Mouse (Mus musculus) testis, adult 2 months (tissue): ENCODE measurements around the gene Lrrc3. TPM values are rescaled to one million over a fixed set of nuclear protein-coding genes. Genes with fewer than 3 reads are reported as not detected.

Experiments
- H3K27ac ChIP-seq: fragments of 200-500 bp; 2 replicates; pipeline ENCODE4 v1.5.1; 2012; ENCODE audit warnings: low read depth, low read length; ENCODE audit not compliant: control insufficient read depth, insufficient read depth
- H3K27me3 ChIP-seq: fragments of 200-500 bp; 2 replicates; pipeline ENCODE4 v1.6.1; 2012; ENCODE audit warnings: mild to moderate bottlenecking, low read length, moderate library complexity; ENCODE audit not compliant: control insufficient read depth, insufficient read depth
- H3K36me3 ChIP-seq: fragments of 200-500 bp; 2 replicates; pipeline ENCODE4 v1.6.1; 2012; ENCODE audit warnings: mild to moderate bottlenecking, low read length; ENCODE audit not compliant: control insufficient read depth, insufficient read depth
- H3K4me1 ChIP-seq: fragments of 200-500 bp; 2 replicates; pipeline ENCODE4 v1.6.1; 2012; ENCODE audit warnings: low read length; ENCODE audit not compliant: control insufficient read depth, insufficient read depth
- H3K4me3 ChIP-seq: fragments of 200-500 bp; 2 replicates; pipeline ENCODE4 v1.5.1; 2012; ENCODE audit warnings: low read depth, mild to moderate bottlenecking, low read length, moderate library complexity, mixed read lengths; ENCODE audit not compliant: control insufficient read depth
- CTCF ChIP-seq: fragments of 200-500 bp; IDR thresholded peaks from 2 replicates; pipeline ENCODE4 v1.5.1; 2012; ENCODE audit warnings: low read depth, mild to moderate bottlenecking, inconsistent platforms, low read length, moderate library complexity; ENCODE audit not compliant: control insufficient read depth, insufficient read depth, insufficient replicate concordance
- POLR2A ChIP-seq: fragments of 200-500 bp; IDR thresholded peaks from 2 replicates; pipeline ENCODE4 v1.6.1; 2012; ENCODE audit warnings: low read depth, mild to moderate bottlenecking, inconsistent platforms, low read length, moderate library complexity; ENCODE audit not compliant: control insufficient read depth
- polyA plus RNA-seq: library from polyadenylated mRNA; depleted of rRNA; stranded (reverse); fragments of >200 nt; gene quantifications from 2 replicates; pipeline ENCODE4 v1.2.3, GENCODE M21; 2012

Gene Lrrc3
- polyA plus RNA-seq, 1 experiment, result 0.57 TPM

- H3K4me1 ChIP-seq, result peaks cover 11% of the 10 kb centered on the region
- no peak overlapping the region for H3K27ac ChIP-seq
- TF ChIP-seq POLR2A, result no peak
- no peak for TF ChIP-seq CTCF
- no peaks in the 10 kb centered on the region for H3K36me3 ChIP-seq
- H3K27me3 ChIP-seq, result no peaks in the 10 kb centered on the region
- no peak overlapping the region for H3K4me3 ChIP-seq
Measured at GRCm38 (mm10) chr10:77900126-77900525, 2.2 kb downstream of the Lrrc3 start.

GRCm38 (mm10) chr10:77895562-77895961 is 6.8 kb downstream of the Lrrc3 start:
- H3K36me3 ChIP-seq, result no peaks in the 10 kb centered on the region
- peak overlapping the region; percentile 77 for H3K4me3 ChIP-seq
- no peaks in the 10 kb centered on the region for H3K27me3 ChIP-seq
- H3K27ac ChIP-seq, result no peak overlapping the region
- TF ChIP-seq CTCF (no peak), POLR2A (no peak)
- no peaks in the 10 kb centered on the region for H3K4me1 ChIP-seq

- no peaks in the 10 kb centered on the region for H3K27me3 ChIP-seq
- no peak for TF ChIP-seq CTCF
Measured at GRCm38 (mm10) chr10:77890987-77891565, 11.3 kb downstream of the Lrrc3 start.

GRCm38 (mm10) chr10:77886007-77886747 is 16.2 kb downstream of the Lrrc3 start:
- H3K36me3 ChIP-seq, result no peaks in the 10 kb centered on the region
- no peaks in the 10 kb centered on the region; the same call in 1 of the 2 replicates for H3K4me1 ChIP-seq
- H3K27ac ChIP-seq, result no peak overlapping the region

More at GRCm38 (mm10) chr10:77890987-77891565, 11.3 kb downstream of the Lrrc3 start:
- H3K27ac ChIP-seq, result no peak overlapping the region
- H3K36me3 ChIP-seq, result no peaks in the 10 kb centered on the region
- peak overlapping the region; percentile 71 for H3K4me3 ChIP-seq
- no peaks in the 10 kb centered on the region for H3K4me1 ChIP-seq

GRCm38 (mm10) chr10:77882553-77882952 is 19.8 kb downstream of the Lrrc3 start:
- H3K27ac ChIP-seq, result no peak overlapping the region
- peak; percentile 43; the same call in 1 of the 2 replicates for TF ChIP-seq CTCF
- TF ChIP-seq POLR2A, result no peak
- no peaks in the 10 kb centered on the region for H3K27me3 ChIP-seq
- H3K4me1 ChIP-seq, result no peaks in the 10 kb centered on the region; the same call in 1 of the 2 replicates
- no peak overlapping the region for H3K4me3 ChIP-seq
- no peaks in the 10 kb centered on the region for H3K36me3 ChIP-seq

More at GRCm38 (mm10) chr10:77886007-77886747, 16.2 kb downstream of the Lrrc3 start:
- no peak for TF ChIP-seq POLR2A
- no peak for TF ChIP-seq CTCF
- Histone ChIP-seq H3K4me3 (no peak overlapping the region), H3K27me3 (no peaks in the 10 kb centered on the region)

GRCm38 (mm10) chr10:77880305-77880704 is 22.0 kb downstream of the Lrrc3 start:
- no peaks in the 10 kb centered on the region for H3K36me3 ChIP-seq
- no peak overlapping the region for H3K4me3 ChIP-seq
- H3K27me3 ChIP-seq, result no peaks in the 10 kb centered on the region
- H3K4me1 ChIP-seq, result no peaks in the 10 kb centered on the region; the same call in 1 of the 2 replicates
- TF ChIP-seq POLR2A (no peak), CTCF (no peak)
- no peak overlapping the region for H3K27ac ChIP-seq

- no peaks in the 10 kb centered on the region for H3K27me3 ChIP-seq
- TF ChIP-seq POLR2A (no peak), CTCF (peak; percentile 46; the same call in 1 of the 2 replicates)
- no peak overlapping the region for H3K4me3 ChIP-seq
- no peaks in the 10 kb centered on the region for H3K36me3 ChIP-seq
- no peak overlapping the region for H3K27ac ChIP-seq
- H3K4me1 ChIP-seq, result no peaks in the 10 kb centered on the region; the same call in 1 of the 2 replicates
Measured at GRCm38 (mm10) chr10:77878985-77879384, 23.4 kb downstream of the Lrrc3 start.
